Mouse (Mus musculus) MEL (cell line): ENCODE results near the gene Hspbp1. TPM values are rescaled to one million over a fixed set of nuclear protein-coding genes. Genes with fewer than 3 reads are reported as not detected.

Experiments
- DNase-seq: peaks from one replicate; pipeline ENCODE4 v3.0.0; 2011; ENCODE audit warnings: low read depth, low spot score
- H3K27ac ChIP-seq: 2 replicates; pipeline ENCODE4 v1.5.1; 2012; ENCODE audit warnings: low read depth, mild to moderate bottlenecking, control low read depth, low read length, moderate library complexity; ENCODE audit not compliant: control insufficient read depth
- H3K27me3 ChIP-seq, 2 experiments: fragments of 150-350 bp in 1 of 2; sonication (generic) in 1 of 2; 2 replicates each; pipeline ENCODE4 v1.6.1; 2012; ENCODE audit warnings: low read length in 2 of 2, mild to moderate bottlenecking in 2 of 2, improper control_type of control experiment in 1 of 2, moderate library complexity in 1 of 2; ENCODE audit not compliant: insufficient read depth in 2 of 2, control insufficient read depth in 1 of 2
- H3K36me3 ChIP-seq, 2 experiments: 2 replicates each; pipeline ENCODE4 v1.6.1; 2012 to 2014; ENCODE audit warnings: low read length in 2 of 2, improper control_type of control experiment in 1 of 2, inconsistent platforms in 1 of 2, mild to moderate bottlenecking in 1 of 2; ENCODE audit not compliant: insufficient read depth in 2 of 2, control insufficient read depth in 1 of 2
- H3K4me1 ChIP-seq, 2 experiments: fragments of 150-350 bp in 1 of 2; sonication (generic) in 1 of 2; 2 replicates each; pipeline ENCODE4 v1.6.1; 2012; ENCODE audit warnings: low read length in 2 of 2, improper control_type of control experiment in 1 of 2, mild to moderate bottlenecking in 1 of 2; ENCODE audit not compliant: insufficient read depth in 2 of 2, control insufficient read depth in 1 of 2
- H3K4me3 ChIP-seq, 2 experiments: fragments of 150-350 bp in 1 of 2; sonication (generic) in 1 of 2; 2 replicates each; pipeline ENCODE4 v1.5.1; 2012; ENCODE audit warnings: low read depth in 2 of 2, low read length in 2 of 2, mild to moderate bottlenecking in 2 of 2, moderate library complexity in 2 of 2, control low read depth in 1 of 2, improper control_type of control experiment in 1 of 2; ENCODE audit not compliant: control insufficient read depth in 1 of 2, insufficient read depth in 1 of 2
- H3K79me2 ChIP-seq: 2 replicates; pipeline ENCODE4 v1.6.1; 2012; ENCODE audit warnings: mild to moderate bottlenecking, low read length, moderate library complexity; ENCODE audit not compliant: control insufficient read depth, poor library complexity, insufficient read depth
- H3K9ac ChIP-seq: 2 replicates; pipeline ENCODE4 v1.6.1; 2012; ENCODE audit warnings: low read depth, mild to moderate bottlenecking, control low read depth, low read length, moderate library complexity; ENCODE audit not compliant: control insufficient read depth, poor library complexity, severe bottlenecking
- H3K9me3 ChIP-seq: fragments of 150-350 bp; sonication (generic); replicated peaks from 2 replicates; pipeline ENCODE4 v1.6.1; 2012; ENCODE audit warnings: mild to moderate bottlenecking, low read length, improper control_type of control experiment, moderate library complexity; ENCODE audit not compliant: insufficient read depth
- E2F4 ChIP-seq: IDR thresholded peaks from 2 replicates; pipeline ENCODE4 v1.6.1; 2011; ENCODE audit warnings: low read depth, low read length, improper control_type of control experiment, borderline replicate concordance
- ETS1 ChIP-seq: IDR thresholded peaks from 2 replicates; pipeline ENCODE4 v1.6.1; 2012; ENCODE audit warnings: low read depth, mild to moderate bottlenecking, inconsistent platforms, low read length, improper control_type of control experiment, moderate library complexity
- GABPA ChIP-seq: IDR thresholded peaks from 2 replicates; pipeline ENCODE4 v1.6.1; 2012; ENCODE audit warnings: low read depth, mild to moderate bottlenecking, inconsistent platforms, low read length, improper control_type of control experiment, moderate library complexity
- JUND ChIP-seq: IDR thresholded peaks from 2 replicates; pipeline ENCODE4 v1.6.1; 2011; ENCODE audit warnings: low read depth, mild to moderate bottlenecking, improper control_type of control experiment, low read length
- KAT2A ChIP-seq: conservative IDR thresholded peaks from 2 replicates; pipeline ENCODE4 v1.6.1; 2012; ENCODE audit warnings: low read depth, low read length, improper control_type of control experiment, inconsistent platforms
- MAFK ChIP-seq: IDR thresholded peaks from 2 replicates; pipeline ENCODE4 v1.6.1; 2011; ENCODE audit warnings: low read depth, mild to moderate bottlenecking, low read length, improper control_type of control experiment, borderline replicate concordance
- MAX ChIP-seq: IDR thresholded peaks from 2 replicates; pipeline ENCODE4 v1.6.1; 2011; ENCODE audit warnings: low read length, improper control_type of control experiment
- MAZ ChIP-seq: IDR thresholded peaks from 2 replicates; pipeline ENCODE4 v1.6.1; 2012; ENCODE audit warnings: low read depth, mild to moderate bottlenecking, inconsistent platforms, low read length, improper control_type of control experiment
- MEF2A ChIP-seq: IDR thresholded peaks from 2 replicates; pipeline ENCODE4 v1.6.1; 2014; ENCODE audit warnings: low read depth, mild to moderate bottlenecking, inconsistent platforms, low read length, improper control_type of control experiment; ENCODE audit not compliant: poor library complexity, insufficient replicate concordance, severe bottlenecking; ENCODE audit errors: extremely low read depth
- MXI1 ChIP-seq: IDR thresholded peaks from 2 replicates; pipeline ENCODE4 v1.6.1; 2011; ENCODE audit warnings: mild to moderate bottlenecking, low read depth, low read length, improper control_type of control experiment
- MYC ChIP-seq: IDR thresholded peaks from 2 replicates; pipeline ENCODE4 v1.6.1; 2011; ENCODE audit warnings: low read depth, mild to moderate bottlenecking, low read length, improper control_type of control experiment, moderate library complexity
- NELFE ChIP-seq: IDR thresholded peaks from 2 replicates; pipeline ENCODE4 v1.6.1; 2011; ENCODE audit warnings: low read depth, low read length, improper control_type of control experiment
- RAD21 ChIP-seq: IDR thresholded peaks from 2 replicates; pipeline ENCODE4 v1.6.1; 2011; ENCODE audit warnings: mild to moderate bottlenecking, low read depth, low read length, improper control_type of control experiment
- SIN3A ChIP-seq: IDR thresholded peaks from 2 replicates; pipeline ENCODE4 v1.6.1; 2012; ENCODE audit warnings: low read length, improper control_type of control experiment, inconsistent platforms
- USF1 ChIP-seq: IDR thresholded peaks from 2 replicates; pipeline ENCODE4 v1.6.1; 2014; ENCODE audit warnings: low read depth, mild to moderate bottlenecking, inconsistent platforms, low read length, improper control_type of control experiment, moderate library complexity
- ZC3H11A ChIP-seq: IDR thresholded peaks from 2 replicates; pipeline ENCODE4 v1.6.1; 2012; ENCODE audit warnings: low read depth, mild to moderate bottlenecking, inconsistent platforms, low read length, improper control_type of control experiment
- ZMIZ1 ChIP-seq: IDR thresholded peaks from 2 replicates; pipeline ENCODE4 v1.6.1; 2012; ENCODE audit warnings: low read depth, mild to moderate bottlenecking, inconsistent platforms, low read length, improper control_type of control experiment, moderate library complexity
- polyA plus RNA-seq, 2 experiments: library from polyadenylated mRNA; stranded (reverse) in 1 of 2; unstranded in 1 of 2; fragments of >175 nt in 1 of 2; fragments of >200 nt in 1 of 2; gene quantifications; 2 replicates each; pipeline versions ENCODE4 v1.2.1 to v1.2.4; 2012; ENCODE audit warnings: low replicate concordance in 2 of 2, low read depth in 1 of 2; ENCODE audit not compliant: insufficient read length in 2 of 2, insufficient read depth in 1 of 2, missing spikeins in 1 of 2
- total RNA-seq: library from RNA; depleted of rRNA; stranded (reverse); fragments of 300-350 nt; gene quantifications from 2 replicates; pipeline ENCODE4 v1.2.3, GENCODE M21; 2012

The Hspbp1 gene
- total and polyA plus RNA-seq, 3 experiments, result 101 to 111 TPM; not detected in 1

GRCm38 (mm10) chr7:4623544-4624189, 61.2 kb downstream of the Hspbp1 start (continued):
- TF ChIP-seq MEF2A, result no peak
- peak; percentile 78 for TF ChIP-seq ZC3H11A
- TF ChIP-seq E2F4, result no peak
- TF ChIP-seq NELFE, result no peak
- no peak for TF ChIP-seq ZMIZ1
- no peak for TF ChIP-seq GABPA
- TF ChIP-seq USF1, result no peak
- no peak for TF ChIP-seq MAX
- TF ChIP-seq MAFK, result no peak
- TF ChIP-seq MXI1, result no peak
- TF ChIP-seq JUND, result no peak
- peak; percentile 77 for TF ChIP-seq RAD21
- TF ChIP-seq, all 39 proteins: peak for 7

GRCm38 (mm10) chr7:4619979-4620378, 64.9 kb downstream of the Hspbp1 start:
- no peak for TF ChIP-seq MAZ
- no peak for TF ChIP-seq ETS1
- no peak for TF ChIP-seq KAT2A
- TF ChIP-seq JUND, result no peak
- peak; percentile 76 for TF ChIP-seq MXI1
- TF ChIP-seq MYC, result no peak
- peak; percentile 88 for TF ChIP-seq SIN3A
- Histone ChIP-seq H3K79me2 (no peaks in the 10 kb centered on the region), H3K4me1 (no peaks in the 10 kb centered on the region; a peak in 1 of 4 replicates), H3K4me3 (no peak overlapping the region), H3K9ac (no peak overlapping the region), H3K27me3 (peaks cover 0 to 2% of the 10 kb centered on the region in 2 experiments; a peak in 2 of 4 replicates), H3K27ac (no peak overlapping the region), H3K36me3 (no peaks in the 10 kb centered on the region), H3K9me3 (no peaks in the 10 kb centered on the region)
- DNase-seq, result peak; percentile 87
